Mouse (Mus musculus): ENCODE measurements around the gene Ebf3. TPM values are rescaled to one million over a fixed set of nuclear protein-coding genes. Genes with fewer than 3 reads are reported as not detected.

The Ebf3 gene
- polyA plus RNA-seq, 1 experiment = not detected

DNA sequence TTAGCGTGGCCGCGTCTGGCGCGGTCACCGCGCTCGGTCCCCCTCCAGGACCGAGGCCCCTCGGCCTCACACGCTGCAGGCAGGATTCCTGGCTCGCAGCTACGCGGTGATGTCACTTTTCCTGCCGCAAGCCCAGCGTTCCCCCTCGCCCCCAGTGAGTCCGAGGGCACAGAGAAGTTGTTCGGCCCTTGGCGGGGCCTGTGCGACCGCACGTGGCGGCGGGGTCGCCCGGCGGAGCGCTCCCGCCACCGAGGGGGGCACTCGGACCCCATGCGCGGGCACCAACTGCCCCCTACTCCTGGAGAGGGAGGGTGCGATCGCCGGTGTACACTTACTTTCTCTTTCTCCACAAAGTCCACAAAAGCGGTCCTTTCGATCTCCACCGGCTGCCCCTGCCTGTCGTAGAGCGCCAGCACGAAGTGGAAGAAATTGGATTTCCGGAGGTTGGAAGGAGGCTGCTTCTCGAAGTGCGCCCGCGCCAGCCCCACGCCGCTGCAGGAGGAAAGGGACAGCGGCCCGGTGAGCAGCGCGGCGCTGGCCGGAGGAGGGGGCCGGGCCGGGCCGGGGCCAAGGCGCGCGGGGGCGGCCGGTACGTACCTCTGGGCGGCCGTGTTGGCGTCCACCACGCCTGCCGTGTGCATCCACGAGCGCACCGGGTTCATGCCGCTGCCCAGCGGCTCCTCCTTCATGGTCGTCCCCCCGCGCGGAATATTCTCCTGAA, 902 bp downstream of the Ebf3 start:
- H3K36me3 ChIP-seq (ENCODE audit: control insufficient read depth, insufficient read depth, low read length, poor library complexity, severe bottlenecking) = no peaks in the 10 kb centered on the region
- H3K9me3 ChIP-seq (replicated peaks; ENCODE audit: control insufficient read depth, insufficient read depth, low read length, poor library complexity, severe bottlenecking) = no peaks in the 10 kb centered on the region
- peaks cover 66% of the 10 kb centered on the region for H3K27me3 ChIP-seq (ENCODE audit: control insufficient read depth, insufficient read depth, low read length, poor library complexity, severe bottlenecking)
- no peak for TF ChIP-seq CTCF (IDR thresholded peaks at IDR 0.05; ENCODE audit: low read depth, low read length)
- TF ChIP-seq POLR2A (IDR thresholded peaks at IDR 0.05; ENCODE audit: insufficient read depth, low read length) = no peak
- no peak for TF ChIP-seq EP300 (IDR thresholded peaks at IDR 0.05; ENCODE audit: insufficient read depth, low read depth, low read length)
- H3K4me1 ChIP-seq (ENCODE audit: control insufficient read depth, insufficient read depth, low read length) = no peaks in the 10 kb centered on the region
- no peak overlapping the region for H3K27ac ChIP-seq (ENCODE audit: insufficient read depth, low read length)
- peak overlapping the region; percentile 52 for H3K4me3 ChIP-seq (ENCODE audit: low read depth, low read length)
- H3K9ac ChIP-seq (ENCODE audit: low read depth, poor library complexity, severe bottlenecking) = peak overlapping the region; percentile 26; the same call in 1 of the 2 replicates

DNA sequence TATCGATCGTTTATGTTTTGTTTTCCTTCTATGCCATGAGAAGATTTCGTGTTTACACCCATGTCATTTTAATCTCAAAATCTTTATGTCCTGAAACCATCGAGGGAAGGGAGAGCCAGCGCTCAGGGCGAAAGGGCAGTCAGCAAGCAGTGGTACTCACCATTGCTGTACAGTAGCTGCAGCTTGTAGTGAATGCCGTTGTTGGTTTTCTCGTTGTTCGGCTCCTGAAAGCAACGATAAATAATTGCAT, 1.4 kb downstream of the Ebf3 start:
- Histone ChIP-seq H3K9ac (ENCODE audit: low read depth, poor library complexity, severe bottlenecking) (no peak overlapping the region), H3K27ac (ENCODE audit: insufficient read depth, low read length) (no peak overlapping the region), H3K4me3 (ENCODE audit: low read depth, low read length) (peak overlapping the region; percentile 51), H3K9me3 (replicated peaks; ENCODE audit: control insufficient read depth, insufficient read depth, low read length, poor library complexity, severe bottlenecking) (no peaks in the 10 kb centered on the region), H3K36me3 (ENCODE audit: control insufficient read depth, insufficient read depth, low read length, poor library complexity, severe bottlenecking) (no peaks in the 10 kb centered on the region), H3K4me1 (ENCODE audit: control insufficient read depth, insufficient read depth, low read length) (no peaks in the 10 kb centered on the region), H3K27me3 (ENCODE audit: control insufficient read depth, insufficient read depth, low read length, poor library complexity, severe bottlenecking) (peaks cover 62% of the 10 kb centered on the region)
- TF ChIP-seq POLR2A (IDR thresholded peaks at IDR 0.05; ENCODE audit: insufficient read depth, low read length) (no peak), EP300 (IDR thresholded peaks at IDR 0.05; ENCODE audit: insufficient read depth, low read depth, low read length) (no peak), CTCF (IDR thresholded peaks at IDR 0.05; ENCODE audit: low read depth, low read length) (no peak)

DNA sequence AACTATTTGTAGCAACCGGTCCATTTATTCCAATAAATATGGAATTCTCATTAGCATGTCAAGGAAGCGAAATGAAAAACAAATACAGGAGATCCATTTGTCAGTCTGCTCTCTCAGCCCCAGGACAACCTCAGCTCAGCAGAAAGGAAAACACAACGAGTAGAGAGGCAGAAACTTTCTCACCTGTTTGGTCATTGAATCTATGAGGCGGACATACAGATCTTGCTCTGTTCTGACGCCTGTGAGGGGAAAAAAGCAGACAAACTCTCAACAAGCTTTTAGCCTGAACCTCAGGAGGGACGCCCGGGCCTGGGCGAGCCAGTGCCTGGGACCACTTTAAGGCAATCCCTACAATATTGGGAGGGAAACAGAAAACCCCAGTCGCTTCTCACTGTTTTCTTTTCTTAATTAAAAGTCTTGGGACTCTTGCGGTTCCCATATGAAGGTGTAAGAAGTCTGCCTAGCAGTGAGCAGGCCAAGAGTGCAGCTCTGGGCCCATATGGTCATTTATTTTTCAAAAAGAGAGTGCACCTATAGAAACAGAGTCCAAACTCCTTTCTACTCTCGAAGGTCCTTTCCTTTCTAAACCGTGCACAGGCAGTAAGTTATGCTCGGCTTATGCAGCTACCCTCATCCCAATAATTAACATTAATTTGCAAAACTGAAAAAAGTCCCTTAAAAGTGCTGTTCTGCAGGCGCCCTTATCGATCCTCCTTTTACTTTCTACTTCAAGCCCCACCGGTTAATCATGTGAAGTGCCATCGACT, 1.9 kb downstream of the Ebf3 start:
- Histone ChIP-seq H3K9me3 (replicated peaks; ENCODE audit: control insufficient read depth, insufficient read depth, low read length, poor library complexity, severe bottlenecking) (no peaks in the 10 kb centered on the region), H3K4me1 (ENCODE audit: control insufficient read depth, insufficient read depth, low read length) (no peaks in the 10 kb centered on the region), H3K9ac (ENCODE audit: low read depth, poor library complexity, severe bottlenecking) (no peak overlapping the region), H3K36me3 (ENCODE audit: control insufficient read depth, insufficient read depth, low read length, poor library complexity, severe bottlenecking) (no peaks in the 10 kb centered on the region), H3K27me3 (ENCODE audit: control insufficient read depth, insufficient read depth, low read length, poor library complexity, severe bottlenecking) (peaks cover 57% of the 10 kb centered on the region), H3K4me3 (ENCODE audit: low read depth, low read length) (no peak overlapping the region), H3K27ac (ENCODE audit: insufficient read depth, low read length) (no peak overlapping the region)
- TF ChIP-seq CTCF (IDR thresholded peaks at IDR 0.05; ENCODE audit: low read depth, low read length) (no peak), POLR2A (IDR thresholded peaks at IDR 0.05; ENCODE audit: insufficient read depth, low read length) (no peak)

DNA sequence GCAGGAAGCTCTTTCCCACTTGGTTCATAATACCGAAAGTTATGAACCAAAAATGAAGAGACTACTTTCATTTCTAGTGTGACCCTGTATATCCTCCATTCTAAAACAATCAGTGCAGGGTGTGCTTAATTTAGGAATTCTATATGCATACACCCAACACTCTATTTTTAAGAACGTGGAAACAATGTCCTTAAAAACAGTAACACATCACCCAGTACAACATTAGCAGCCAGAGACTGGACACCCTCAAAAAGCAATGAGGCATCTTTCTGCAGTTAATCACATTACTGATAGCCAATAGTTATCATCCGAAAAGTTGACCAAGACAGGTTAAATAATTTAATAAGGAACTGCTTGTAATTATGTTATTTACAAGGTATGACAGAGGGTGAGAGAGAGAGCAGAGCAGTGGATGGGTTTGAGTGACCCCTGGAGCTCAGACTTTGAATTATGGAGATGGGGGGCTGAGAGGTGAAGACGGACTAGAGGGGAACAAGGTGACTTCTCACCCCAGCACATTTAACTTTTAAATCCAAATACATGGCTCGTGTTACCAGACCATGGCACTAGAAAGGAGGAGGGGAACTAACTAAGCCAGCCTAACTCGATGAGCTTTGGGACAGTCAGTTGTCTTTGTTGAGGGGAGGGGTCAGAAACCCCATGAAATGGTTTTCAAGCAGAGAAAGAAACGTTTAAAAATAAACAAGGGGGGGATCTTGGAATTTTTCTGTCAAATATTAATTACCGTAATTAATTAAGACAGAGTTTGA, 2.7 kb downstream of the Ebf3 start:
- TF ChIP-seq EP300 (IDR thresholded peaks at IDR 0.05; ENCODE audit: insufficient read depth, low read depth, low read length) = no peak
- no peak for TF ChIP-seq POLR2A (IDR thresholded peaks at IDR 0.05; ENCODE audit: insufficient read depth, low read length)
- no peak for TF ChIP-seq CTCF (IDR thresholded peaks at IDR 0.05; ENCODE audit: low read depth, low read length)
- H3K9me3 ChIP-seq (replicated peaks; ENCODE audit: control insufficient read depth, insufficient read depth, low read length, poor library complexity, severe bottlenecking) = no peaks in the 10 kb centered on the region
- H3K27me3 ChIP-seq (ENCODE audit: control insufficient read depth, insufficient read depth, low read length, poor library complexity, severe bottlenecking) = peaks cover 55% of the 10 kb centered on the region
- H3K36me3 ChIP-seq (ENCODE audit: control insufficient read depth, insufficient read depth, low read length, poor library complexity, severe bottlenecking) = no peaks in the 10 kb centered on the region
- no peak overlapping the region for H3K27ac ChIP-seq (ENCODE audit: insufficient read depth, low read length)
- H3K4me3 ChIP-seq (ENCODE audit: low read depth, low read length) = no peak overlapping the region
- no peak overlapping the region for H3K9ac ChIP-seq (ENCODE audit: low read depth, poor library complexity, severe bottlenecking)
- H3K4me1 ChIP-seq (ENCODE audit: control insufficient read depth, insufficient read depth, low read length) = no peaks in the 10 kb centered on the region

DNA sequence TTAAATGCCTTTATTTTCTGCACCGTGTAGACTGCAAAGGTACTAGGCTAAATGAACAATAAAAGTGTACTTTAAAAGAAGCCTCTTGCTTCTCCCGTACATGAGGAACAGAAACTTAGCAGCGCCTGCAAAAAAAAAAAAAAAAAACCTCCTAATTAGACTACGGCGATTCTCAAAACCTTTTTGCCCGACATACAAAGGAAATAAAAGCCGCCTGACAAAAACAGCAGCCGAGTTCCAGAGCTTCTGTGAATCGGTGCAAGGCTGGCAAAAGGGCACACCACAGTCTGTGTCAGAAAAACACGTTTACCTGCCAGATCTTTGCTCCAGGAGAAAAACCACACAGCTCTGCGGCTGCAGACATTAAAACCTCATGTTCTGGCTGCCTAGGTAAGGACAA, 3.4 kb downstream of the Ebf3 start:
- no peaks in the 10 kb centered on the region for H3K9me3 ChIP-seq (replicated peaks; ENCODE audit: control insufficient read depth, insufficient read depth, low read length, poor library complexity, severe bottlenecking)
- H3K36me3 ChIP-seq (ENCODE audit: control insufficient read depth, insufficient read depth, low read length, poor library complexity, severe bottlenecking) = no peaks in the 10 kb centered on the region
- H3K27me3 ChIP-seq (ENCODE audit: control insufficient read depth, insufficient read depth, low read length, poor library complexity, severe bottlenecking) = peaks cover 56% of the 10 kb centered on the region
- no peak overlapping the region for H3K4me3 ChIP-seq (ENCODE audit: low read depth, low read length)
- H3K4me1 ChIP-seq (ENCODE audit: control insufficient read depth, insufficient read depth, low read length) = no peaks in the 10 kb centered on the region
- TF ChIP-seq POLR2A (IDR thresholded peaks at IDR 0.05; ENCODE audit: insufficient read depth, low read length) (no peak), CTCF (IDR thresholded peaks at IDR 0.05; ENCODE audit: low read depth, low read length) (no peak), EP300 (IDR thresholded peaks at IDR 0.05; ENCODE audit: insufficient read depth, low read depth, low read length) (no peak)
- H3K27ac ChIP-seq (ENCODE audit: insufficient read depth, low read length) = no peak overlapping the region
- H3K9ac ChIP-seq (ENCODE audit: low read depth, poor library complexity, severe bottlenecking) = no peak overlapping the region

Measured in ES-Bruce4 (cell line).